Mouse (Mus musculus): ENCODE data around the gene Foxp1. TPM values are rescaled to one million over a fixed set of nuclear protein-coding genes. Genes with fewer than 3 reads are reported as not detected.

Foxp1 gene
- polyA plus RNA-seq, 1 experiment from 2014 or later = 107 TPM

DNA sequence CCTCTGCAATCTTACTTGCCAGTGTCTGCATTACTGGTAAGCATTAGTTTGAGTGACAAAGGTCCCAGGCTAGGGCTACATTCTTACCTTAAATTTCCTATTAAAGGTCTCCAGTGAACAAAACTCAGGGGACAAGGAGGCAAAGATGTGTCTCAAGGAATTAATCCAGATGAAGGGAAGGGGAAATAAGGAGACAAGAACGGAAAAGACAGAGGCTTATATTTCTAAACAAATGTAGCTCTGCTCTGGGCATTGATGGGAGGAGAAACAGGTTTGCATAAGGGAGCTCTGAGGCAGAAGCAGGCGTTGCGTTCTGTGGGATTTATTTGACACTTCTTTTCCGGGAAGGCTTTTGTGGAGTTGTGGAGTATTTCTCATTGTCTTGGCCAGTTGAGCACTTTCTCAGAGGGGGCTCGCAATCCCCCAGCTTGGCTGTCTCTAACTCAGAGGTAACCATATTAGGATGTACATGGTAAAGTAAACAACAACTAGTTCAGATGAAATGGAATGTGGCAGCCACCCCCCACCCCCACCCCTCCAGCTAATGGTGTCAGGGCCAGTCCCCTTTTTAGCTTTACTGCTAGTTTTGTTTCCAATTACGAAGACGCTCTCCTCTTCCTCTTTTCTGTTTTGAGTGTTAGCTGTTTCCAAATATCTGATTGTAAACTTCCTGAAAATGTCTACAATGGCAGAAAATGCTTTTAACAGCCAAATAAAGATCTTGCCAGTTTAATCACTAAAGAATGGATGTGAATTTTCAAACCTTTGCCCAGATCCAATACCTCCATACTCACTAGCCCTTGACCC lies 317.5 kb downstream of the Foxp1 start:
- Histone ChIP-seq H3K36me3 (replicated peaks) (no peaks in the 10 kb centered on the region), H3K4me3 (peak overlapping the region; percentile 51), H3K27me3 (replicated peaks; ENCODE audit: low read depth, poor library complexity, severe bottlenecking) (no peaks in the 10 kb centered on the region), H3K27ac (replicated peaks) (peak overlapping the region; percentile 78), H3K9me3 (no peaks in the 10 kb centered on the region), H3K4me1 (peaks cover 84% of the 10 kb centered on the region)
- peak; percentile 51 for DNase-seq (ENCODE audit: low spot score)
- WGBS = 3% methylated on average over 7 of the region's 7 CpGs

DNA sequence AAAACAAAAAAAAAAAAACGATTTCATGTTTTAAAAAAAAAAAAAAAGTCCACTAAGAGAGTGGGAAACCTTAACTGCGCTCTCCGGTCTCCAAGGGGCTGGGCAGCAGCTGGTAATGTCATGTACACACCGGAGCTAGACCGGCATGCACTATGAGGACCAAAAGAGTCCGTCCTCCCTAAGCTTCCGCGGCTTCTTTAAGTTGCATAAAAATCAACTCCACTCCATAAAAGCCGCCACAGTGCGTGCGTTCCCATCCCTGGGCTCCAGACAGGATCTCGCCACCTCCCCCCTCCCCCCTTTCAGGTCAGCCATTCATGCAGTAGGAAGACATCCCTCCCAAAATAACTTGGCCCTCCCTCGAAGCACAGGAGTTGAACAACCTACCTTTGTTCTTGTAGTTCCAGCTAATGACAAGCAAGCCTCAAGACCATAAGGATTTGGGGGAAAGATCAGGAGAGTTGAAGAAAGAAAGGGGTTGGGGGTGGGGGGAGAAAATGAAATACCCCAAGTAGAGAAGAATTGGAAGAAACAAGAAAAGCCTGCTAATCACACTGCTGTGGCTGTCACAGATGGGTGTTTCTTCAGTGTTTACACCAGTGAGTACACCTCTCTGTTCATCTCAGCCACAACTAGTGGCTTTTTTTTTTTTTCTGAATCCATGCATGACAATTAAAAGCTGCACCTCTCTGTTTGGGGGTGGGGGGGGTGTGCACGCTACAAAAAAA lies 318.3 kb downstream of the Foxp1 start:
- peak overlapping the region; percentile 51 for H3K4me3 ChIP-seq
- peak; percentile 72 for DNase-seq (ENCODE audit: low spot score)
- H3K27me3 ChIP-seq (replicated peaks; ENCODE audit: low read depth, poor library complexity, severe bottlenecking) = no peaks in the 10 kb centered on the region
- peak overlapping the region; percentile 78 for H3K27ac ChIP-seq (replicated peaks)
- no peaks in the 10 kb centered on the region for H3K36me3 ChIP-seq (replicated peaks)
- no peaks in the 10 kb centered on the region for H3K9me3 ChIP-seq
- H3K4me1 ChIP-seq = peaks cover 89% of the 10 kb centered on the region
- WGBS = under 1% methylated on average over 14 of the region's 14 CpGs

DNA sequence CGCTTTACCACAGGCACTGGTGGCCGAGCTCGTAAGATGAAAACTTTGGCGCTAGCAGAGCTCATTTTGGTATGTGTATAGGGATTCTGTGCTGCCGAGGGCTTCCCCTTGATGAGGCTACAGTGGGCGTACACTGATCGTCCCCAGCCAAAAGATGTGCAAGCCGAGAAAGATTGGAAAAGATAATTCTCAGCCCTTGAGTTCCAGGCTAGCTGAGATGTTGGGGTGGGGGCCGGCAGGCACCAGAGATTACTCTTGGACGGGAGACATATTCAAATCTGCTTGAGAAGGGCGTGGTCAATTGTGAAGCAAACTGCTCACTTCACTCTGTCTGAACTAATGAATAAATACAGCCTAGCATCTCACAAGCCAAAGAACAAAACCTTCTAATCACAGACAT lies 319.3 kb downstream of the Foxp1 start:
- whole genome bisulfite sequencing = 20% methylated on average over 11 of the region's 11 CpGs
- H3K9me3 ChIP-seq = no peaks in the 10 kb centered on the region
- H3K27me3 ChIP-seq (replicated peaks; ENCODE audit: low read depth, poor library complexity, severe bottlenecking) = no peaks in the 10 kb centered on the region
- no peak for DNase-seq (ENCODE audit: low spot score)
- peaks cover 86% of the 10 kb centered on the region for H3K4me1 ChIP-seq
- H3K36me3 ChIP-seq (replicated peaks) = no peaks in the 10 kb centered on the region
- H3K27ac ChIP-seq (replicated peaks) = peak overlapping the region; percentile 40
- H3K4me3 ChIP-seq = peak overlapping the region; percentile 51

DNA sequence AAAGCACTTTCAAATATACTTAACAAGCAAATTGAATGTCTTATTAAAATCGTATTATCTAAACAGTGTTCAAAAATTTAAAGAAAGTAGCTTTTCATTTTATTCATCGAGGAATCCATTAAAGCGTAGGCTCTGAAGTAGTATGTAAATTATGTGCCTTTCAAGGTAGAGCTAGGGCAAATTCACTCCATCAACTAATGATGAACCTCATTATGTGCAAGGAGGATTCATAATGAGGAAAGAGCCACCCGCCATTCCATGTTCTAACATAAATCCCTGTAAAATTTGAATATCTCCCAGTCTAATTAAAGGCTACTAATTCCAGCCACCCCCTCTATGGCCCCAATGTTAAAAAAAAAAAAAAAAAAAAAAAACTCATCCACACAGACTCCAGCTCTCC lies 319.7 kb downstream of the Foxp1 start:
- H3K27me3 ChIP-seq (replicated peaks; ENCODE audit: low read depth, poor library complexity, severe bottlenecking) = no peaks in the 10 kb centered on the region
- WGBS = 78% methylated on average over 4 of the region's 4 CpGs
- no peaks in the 10 kb centered on the region for H3K9me3 ChIP-seq
- H3K36me3 ChIP-seq (replicated peaks) = no peaks in the 10 kb centered on the region
- peak overlapping the region; percentile 51; the same call in 1 of the 2 replicates for H3K4me3 ChIP-seq
- H3K4me1 ChIP-seq = peaks cover 83% of the 10 kb centered on the region
- peak overlapping the region; percentile 40; the same call in 1 of the 2 replicates for H3K27ac ChIP-seq (replicated peaks)
- DNase-seq (ENCODE audit: low spot score) = no peak

DNA sequence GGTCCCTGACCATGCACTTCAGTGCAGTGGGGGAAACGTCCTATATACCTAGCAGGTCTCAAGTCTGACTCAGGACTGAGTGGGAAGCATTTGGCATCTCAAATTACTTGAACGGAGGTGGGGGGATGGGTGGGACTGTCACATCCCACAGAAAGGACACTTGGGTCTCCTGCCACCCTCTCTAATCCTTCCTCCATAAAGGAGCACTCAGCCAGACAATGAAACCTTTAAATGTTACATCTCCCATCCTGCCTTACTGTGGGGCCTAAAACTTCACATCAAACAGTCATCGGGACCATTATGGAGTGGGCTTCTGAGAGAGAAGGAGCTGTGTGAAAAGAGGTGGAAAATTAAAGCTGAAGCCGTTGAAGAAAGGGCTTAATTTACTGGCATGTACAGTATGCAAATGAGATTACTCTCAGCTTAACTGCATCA lies 321.2 kb downstream of the Foxp1 start:
- 3% methylated on average over 4 of the region's 4 CpGs for WGBS
- peak; percentile 45 for DNase-seq (ENCODE audit: low spot score)
- no peaks in the 10 kb centered on the region for H3K9me3 ChIP-seq

DNA sequence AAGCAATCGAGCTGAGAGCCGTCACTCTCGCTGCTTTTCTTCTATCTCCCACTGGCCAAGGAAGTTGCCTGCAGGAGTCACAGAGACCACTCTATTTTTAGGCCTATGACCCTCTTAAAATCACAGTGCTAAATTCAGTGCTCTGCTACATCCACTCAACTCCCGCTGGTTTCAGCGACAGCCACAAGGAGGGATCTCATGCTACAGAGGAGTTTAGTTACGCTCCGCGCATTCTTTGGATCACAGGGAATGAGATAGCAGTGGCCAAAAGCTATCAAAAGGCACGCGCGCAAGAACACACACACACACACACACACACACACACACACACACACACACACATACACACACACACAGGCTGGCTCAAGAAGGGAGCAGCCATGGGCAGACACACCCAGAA lies 321.9 kb downstream of the Foxp1 start:
- Histone ChIP-seq H3K27me3 (replicated peaks; ENCODE audit: low read depth, poor library complexity, severe bottlenecking) (no peaks in the 10 kb centered on the region), H3K36me3 (replicated peaks) (no peaks in the 10 kb centered on the region), H3K9me3 (no peaks in the 10 kb centered on the region), H3K27ac (replicated peaks) (peak overlapping the region; percentile 66; the same call in 1 of the 2 replicates), H3K4me1 (peaks cover 72% of the 10 kb centered on the region), H3K4me3 (0 out of 2 replicates have a peak overlapping the region, but pooled peaks have one; percentile 21)
- 8% methylated on average over 11 of the region's 11 CpGs for WGBS
- peak; percentile 33 for DNase-seq (ENCODE audit: low spot score)

More for the DNA sequence above, 321.2 kb downstream of the Foxp1 start:
- Histone ChIP-seq H3K4me3 (0 out of 2 replicates have a peak overlapping the region, but pooled peaks have one; percentile 2), H3K27me3 (replicated peaks; ENCODE audit: low read depth, poor library complexity, severe bottlenecking) (no peaks in the 10 kb centered on the region), H3K36me3 (replicated peaks) (no peaks in the 10 kb centered on the region), H3K4me1 (peaks cover 77% of the 10 kb centered on the region), H3K27ac (replicated peaks) (peak overlapping the region; percentile 66)

DNA sequence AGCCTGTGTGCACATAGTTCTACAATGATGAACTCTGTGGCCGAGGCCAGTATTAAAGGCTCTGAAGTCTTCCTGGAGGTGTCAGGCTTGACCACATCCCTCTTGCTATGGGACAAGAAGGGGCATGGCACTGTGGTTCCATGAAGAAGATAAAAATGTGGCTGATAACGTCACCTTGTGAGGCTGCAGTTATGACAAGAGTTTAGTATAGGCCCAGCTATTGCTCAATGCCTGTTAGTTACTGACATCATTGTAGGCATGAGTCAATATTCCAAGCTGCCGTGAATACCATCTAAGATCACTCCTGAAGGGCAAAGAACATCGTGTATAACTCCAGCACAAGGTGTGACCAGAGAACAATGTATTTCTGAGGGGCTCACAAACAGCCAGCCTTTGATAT lies 323.2 kb downstream of the Foxp1 start:
- no peak overlapping the region for H3K27ac ChIP-seq (replicated peaks)
- WGBS = 90% methylated on average over 4 of the region's 4 CpGs
- H3K4me1 ChIP-seq = peaks cover 58% of the 10 kb centered on the region
- no peak overlapping the region for H3K4me3 ChIP-seq
- no peaks in the 10 kb centered on the region for H3K36me3 ChIP-seq (replicated peaks)
- no peak for DNase-seq (ENCODE audit: low spot score)
- H3K27me3 ChIP-seq (replicated peaks; ENCODE audit: low read depth, poor library complexity, severe bottlenecking) = no peaks in the 10 kb centered on the region
- H3K9me3 ChIP-seq = no peaks in the 10 kb centered on the region

DNA sequence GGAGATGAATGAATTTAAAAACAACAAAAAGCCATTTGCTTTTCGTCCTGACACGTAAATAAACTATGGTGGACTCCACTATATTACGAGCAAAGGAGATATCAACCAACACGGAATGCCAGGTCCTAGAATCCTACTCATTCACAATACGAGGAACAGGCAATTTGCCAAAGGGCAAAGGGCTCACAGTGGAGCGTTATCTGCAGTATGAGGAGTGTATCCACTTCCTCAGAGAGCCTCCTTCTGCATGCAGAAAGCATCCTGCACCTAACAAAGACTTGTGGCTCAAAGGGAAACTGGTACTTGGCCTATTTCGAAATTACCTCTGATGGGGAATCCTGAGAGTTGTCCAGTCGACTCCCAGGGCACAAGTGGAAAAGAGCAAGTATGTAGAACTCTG lies 328.8 kb downstream of the Foxp1 start:
- Histone ChIP-seq H3K36me3 (replicated peaks) (no peaks in the 10 kb centered on the region), H3K4me1 (peaks cover 44% of the 10 kb centered on the region)

DNA sequence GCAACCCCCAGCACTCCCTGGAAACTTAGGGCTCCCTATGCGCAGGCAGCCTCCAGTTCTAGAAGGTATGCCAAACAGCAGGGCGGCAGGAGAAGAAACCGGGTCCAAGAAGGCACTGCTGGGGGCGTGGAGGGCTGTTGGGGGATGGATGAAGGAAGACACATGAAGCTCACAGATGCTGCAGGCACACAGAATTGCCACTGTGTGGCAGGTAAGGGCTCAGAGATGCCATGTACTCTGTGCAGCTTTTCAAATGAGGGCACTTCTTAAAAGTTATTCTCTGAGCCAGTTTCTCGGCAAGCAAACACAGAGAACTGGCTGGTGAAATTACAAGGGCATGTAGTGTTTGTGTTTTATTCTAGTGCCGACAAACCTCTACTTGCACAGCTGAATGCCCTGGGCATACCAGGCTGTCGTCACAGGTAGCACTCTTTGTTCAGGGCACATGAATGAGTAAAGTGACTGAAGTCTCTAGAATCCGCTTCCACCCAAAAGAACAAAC lies 330.8 kb downstream of the Foxp1 start:
- DNase-seq (ENCODE audit: low spot score) = no peak
- Histone ChIP-seq H3K36me3 (replicated peaks) (no peaks in the 10 kb centered on the region), H3K27ac (replicated peaks) (no peak overlapping the region; the same call in 1 of the 2 replicates), H3K4me3 (no peak overlapping the region), H3K4me1 (peaks cover 54% of the 10 kb centered on the region), H3K27me3 (replicated peaks; ENCODE audit: low read depth, poor library complexity, severe bottlenecking) (no peaks in the 10 kb centered on the region), H3K9me3 (no peaks in the 10 kb centered on the region)
- 62% methylated on average over 8 of the region's 8 CpGs for WGBS

More for the DNA sequence above, 328.8 kb downstream of the Foxp1 start:
- H3K9me3 ChIP-seq = no peaks in the 10 kb centered on the region
- DNase-seq (ENCODE audit: low spot score) = no peak
- no peak overlapping the region for H3K4me3 ChIP-seq
- 67% methylated on average over 8 of the region's 8 CpGs for WGBS
- H3K27ac ChIP-seq (replicated peaks) = no peak overlapping the region
- no peaks in the 10 kb centered on the region for H3K27me3 ChIP-seq (replicated peaks; ENCODE audit: low read depth, poor library complexity, severe bottlenecking)

DNA sequence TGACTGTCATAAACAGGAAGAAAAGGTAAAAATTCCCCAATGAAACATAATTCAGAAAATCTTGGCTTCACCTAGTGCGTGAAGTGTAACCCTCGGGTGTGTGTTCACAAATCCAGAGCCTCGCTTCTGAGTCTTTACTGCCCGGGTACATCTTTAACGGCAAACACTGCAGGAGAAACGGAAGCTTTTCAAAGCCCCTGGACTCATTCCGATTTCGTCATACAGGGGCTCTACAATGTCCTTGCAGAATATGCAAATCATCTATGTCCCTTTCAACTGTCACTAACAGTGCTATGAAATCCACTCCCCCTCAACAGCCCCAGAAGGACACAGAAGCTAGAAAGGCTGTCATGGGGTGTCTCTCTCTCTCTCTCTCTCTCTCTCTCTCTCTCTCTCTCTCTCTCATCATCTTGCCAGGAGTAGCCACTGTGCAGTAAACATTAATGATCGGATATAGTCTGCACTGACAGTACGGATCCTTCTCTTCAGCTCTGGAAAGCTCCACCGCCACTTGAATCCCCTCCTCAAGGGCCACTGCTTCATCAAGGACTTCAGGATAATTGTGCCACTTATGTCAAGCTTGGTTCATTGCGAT lies 331.4 kb downstream of the Foxp1 start:
- Histone ChIP-seq H3K27ac (replicated peaks) (no peak overlapping the region; the same call in 1 of the 2 replicates), H3K36me3 (replicated peaks) (no peaks in the 10 kb centered on the region), H3K9me3 (no peaks in the 10 kb centered on the region), H3K4me3 (no peak overlapping the region), H3K4me1 (peaks cover 53% of the 10 kb centered on the region), H3K27me3 (replicated peaks; ENCODE audit: low read depth, poor library complexity, severe bottlenecking) (no peaks in the 10 kb centered on the region)
- 79% methylated on average over 12 of the region's 12 CpGs for WGBS
- DNase-seq (ENCODE audit: low spot score) = no peak

DNA sequence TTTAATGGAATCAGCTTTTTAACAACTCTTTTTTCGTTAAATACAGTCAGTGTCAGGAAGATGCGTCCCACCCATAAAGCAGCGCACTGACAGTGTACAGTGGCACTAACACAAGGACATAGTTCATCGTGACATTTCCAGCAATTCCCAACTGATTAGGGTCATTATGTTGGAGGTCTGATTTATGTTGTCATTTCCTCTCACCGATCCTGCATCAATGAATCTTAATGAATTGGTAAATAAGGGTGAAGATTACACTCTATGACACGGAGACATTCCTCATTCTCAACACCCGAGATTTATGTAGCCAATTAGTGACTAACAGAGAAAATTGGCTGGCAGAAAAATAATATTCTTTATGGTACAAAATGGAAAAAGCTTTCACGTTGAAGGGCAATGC lies 332.6 kb downstream of the Foxp1 start:
- WGBS = 66% methylated on average over 8 of the region's 8 CpGs

More for the DNA sequence above, 332.6 kb downstream of the Foxp1 start:
- Histone ChIP-seq H3K4me3 (no peak overlapping the region), H3K27me3 (replicated peaks; ENCODE audit: low read depth, poor library complexity, severe bottlenecking) (no peaks in the 10 kb centered on the region), H3K27ac (replicated peaks) (no peak overlapping the region), H3K9me3 (no peaks in the 10 kb centered on the region), H3K4me1 (peaks cover 53% of the 10 kb centered on the region), H3K36me3 (replicated peaks) (no peaks in the 10 kb centered on the region)
- no peak for DNase-seq (ENCODE audit: low spot score)

All from embryonic facial prominence, embryonic 10.5 days (tissue).